Mouse (Mus musculus) frontal cortex, postnatal 14 days (tissue): Measurements from ENCODE around the gene Cnot1.

ENCODE experiments used
- DNase-seq, 2 experiments: peaks; one replicate each; pipeline ENCODE4 v3.0.0; 2022; ENCODE audit warnings: low spot score in 2 of 2

Gene Cnot1

GRCm38 (mm10) chr8:95690929-95691541 lies 116.2 kb downstream of the Cnot1 start:
- DNase-seq, result no peak

GRCm38 (mm10) chr8:95688073-95688672 lies 119.1 kb downstream of the Cnot1 start:
- DNase-seq, result peak in 1 of 2 experiments; percentile 61

GRCm38 (mm10) chr8:95678024-95678611 lies 129.1 kb downstream of the Cnot1 start:
- peak in 1 of 2 experiments; percentile 53 for DNase-seq

- no peak for DNase-seq
Observed at GRCm38 (mm10) chr8:95677591-95678023, 129.7 kb downstream of the Cnot1 start.

- no peak for DNase-seq
Observed at GRCm38 (mm10) chr8:95676631-95677030, 130.6 kb downstream of the Cnot1 start, which contains the start of gene Ndrg4. Ndrg4 (plus strand) TSS chr8:95676980.

GRCm38 (mm10) chr8:95672811-95673210 lies 134.5 kb downstream of the Cnot1 start:
- no peak for DNase-seq

- DNase-seq, result no peak
Observed at GRCm38 (mm10) chr8:95671861-95672260, 135.4 kb downstream of the Cnot1 start.

- DNase-seq, result no peak
Observed at GRCm38 (mm10) chr8:95669967-95670366, 137.3 kb downstream of the Cnot1 start.
